Mouse (Mus musculus) liver, adult 2 months (tissue): ENCODE results near the gene Birc3.

Experiments
- CTCF ChIP-seq: fragments of 200-500 bp; IDR thresholded peaks from 2 replicates; pipeline ENCODE4 v1.5.1; 2011; ENCODE audit warnings: low read depth, low read length, control low read depth
- POLR2A ChIP-seq: fragments of 200-500 bp; IDR thresholded peaks from 2 replicates; pipeline ENCODE4 v1.6.1; 2011; ENCODE audit warnings: low read length, control low read depth; ENCODE audit not compliant: insufficient read depth; ENCODE audit errors: extremely low read depth

GRCm38 (mm10) chr9:7852346-7853230 is 20.4 kb downstream of the Birc3 start:
- TF ChIP-seq CTCF (no peak), POLR2A (no peak)
